Mouse (Mus musculus) kidney, adult 2 months (tissue): ENCODE measurements around the gene Tk1.

ENCODE experiments used
- CTCF ChIP-seq: fragments of 200-500 bp; conservative IDR thresholded peaks from 2 replicates; pipeline ENCODE4 v1.5.1; 2011; ENCODE audit warnings: low read depth, mild to moderate bottlenecking, control low read depth, low read length, moderate library complexity, mixed read lengths; ENCODE audit not compliant: insufficient read depth, insufficient read length
- POLR2A ChIP-seq: fragments of 200-500 bp; IDR thresholded peaks from one replicate; pipeline ENCODE4 v1.6.1; 2011; ENCODE audit warnings: low read depth, low read length, control low read depth

GRCm38 (mm10) chr11:117800038-117800437, 25.9 kb downstream of the Tk1 start:
- TF ChIP-seq CTCF, result no peak
- TF ChIP-seq POLR2A, result no peak
